Mouse (Mus musculus) heart, adult 10 weeks (tissue): ENCODE data around the gene Trim33. TPM values are rescaled to one million over a fixed set of nuclear protein-coding genes. Genes with fewer than 3 reads are reported as not detected.

Experiments
- polyA plus RNA-seq: library from polyadenylated mRNA; stranded (reverse); fragments of 350-450 nt; fragmentation: Illumina TruSeq; extraction: RNeasy Lipid Tissue Mini Kit (QIAGEN cat#74804); gene quantifications from one replicate; pipeline ENCODE4 v1.2.3, GENCODE M21; 2014; ENCODE audit warnings: low read depth, low replicate concordance

Gene Trim33
- polyA plus RNA-seq, result 8.9 TPM

DNA sequence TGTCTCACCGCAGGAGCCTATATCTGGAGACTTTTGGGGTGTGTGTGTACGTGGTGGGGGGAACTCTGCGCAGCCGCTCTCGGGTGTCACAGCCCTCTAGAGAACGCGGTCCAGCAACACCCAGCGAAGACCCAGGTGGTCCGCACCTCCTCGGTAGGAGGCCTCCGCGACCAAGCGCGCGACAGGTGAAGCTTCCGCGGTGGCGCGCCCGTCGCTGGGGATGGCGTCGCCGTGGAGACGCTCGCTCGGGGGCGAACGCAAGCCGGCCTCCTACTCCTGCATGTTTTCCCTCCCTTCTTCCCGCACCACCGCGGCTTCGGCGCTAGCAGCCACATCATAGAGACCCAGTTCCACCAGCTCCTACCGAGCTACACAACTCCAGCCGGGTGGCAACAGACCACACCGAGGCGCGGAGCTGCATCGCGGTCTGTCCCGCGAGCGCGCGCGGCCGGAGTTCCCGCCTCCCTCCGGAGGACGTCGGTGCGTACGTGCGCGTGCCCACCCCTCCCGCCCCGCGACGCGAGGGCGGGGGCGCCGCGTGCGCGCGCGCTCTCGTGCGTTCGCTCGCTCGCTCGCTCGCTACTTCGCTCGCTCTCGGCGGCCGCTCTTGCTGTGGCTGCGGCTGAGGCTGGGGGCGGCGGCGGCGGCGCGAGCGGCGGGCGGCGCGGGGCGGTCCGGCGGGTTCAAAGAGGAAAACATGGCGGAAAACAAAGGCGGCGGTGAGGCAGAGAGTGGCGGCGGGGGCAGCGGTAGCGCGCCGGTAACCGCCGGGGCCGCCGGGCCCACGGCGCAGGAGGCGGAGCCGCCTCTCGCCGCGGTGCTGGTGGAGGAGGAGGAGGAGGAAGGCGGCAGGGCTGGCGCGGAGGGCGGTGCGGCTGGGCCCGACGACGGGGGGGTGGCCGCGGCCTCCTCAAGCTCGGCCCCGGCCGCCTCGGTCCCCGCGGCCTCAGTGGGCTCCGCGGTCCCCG lies at the start of gene Trim33:
TSS of gene Trim33 (plus strand) at position 112 of the 968 bp plus-strand sequence.

Other genes starting within 250 kb of the Trim33 start
- 20.8 TPM for gene Nras, start 221.0 kb upstream of the Trim33 start, polyA plus RNA-seq
- not detected for gene Ampd1, start 205.3 kb upstream of the Trim33 start, polyA plus RNA-seq
- 1.4 TPM for gene Dennd2c, start 176.7 kb upstream of the Trim33 start, polyA plus RNA-seq
- gene Bcas2, start 107.6 kb upstream of the Trim33 start, polyA plus RNA-seq, result 50.9 TPM